Mouse (Mus musculus): Measurements from ENCODE around the gene Kif26b. TPM values are rescaled to one million over a fixed set of nuclear protein-coding genes. Genes with fewer than 3 reads are reported as not detected.

Kif26b gene
- total and polyA plus RNA-seq, 2 experiments from 2014 or later, result 6.4 to 75.8 TPM

DNA sequence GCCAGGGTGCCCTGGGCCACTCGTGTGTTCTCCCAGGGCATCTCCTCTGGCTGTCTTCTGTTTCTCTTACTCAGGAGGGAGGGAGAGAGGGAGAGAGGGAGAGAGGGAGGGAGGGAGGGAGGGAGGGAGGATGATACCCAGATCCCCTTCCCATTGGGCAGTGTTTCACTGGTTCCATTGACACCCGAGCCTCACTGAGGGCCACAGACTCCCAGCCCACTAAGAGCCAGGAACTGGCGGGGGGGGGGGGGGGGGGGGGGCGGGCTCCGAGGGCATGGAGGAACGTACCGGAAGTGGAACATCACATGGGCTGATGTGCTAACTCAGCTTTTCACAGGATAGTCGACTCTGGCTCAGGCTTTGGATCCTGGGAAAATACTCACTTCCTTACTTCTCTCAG lies 15.0 kb upstream of the Kif26b start:
- Histone ChIP-seq H3K36me3 (ENCODE audit: insufficient read depth, low read length) (no peaks in the 10 kb centered on the region), H3K4me3 (ENCODE audit: low read depth, low read length) (no peak overlapping the region), H3K9me3 (ENCODE audit: low read length) (no peaks in the 10 kb centered on the region), H3K9ac (replicated peaks; ENCODE audit: low read length, poor library complexity, severe bottlenecking) (no peak overlapping the region), H3K4me1 (ENCODE audit: insufficient read depth, low read length) (no peaks in the 10 kb centered on the region), H3K4me2 (ENCODE audit: low read depth, low read length, poor library complexity, severe bottlenecking) (no peak overlapping the region), H3K27me3 (ENCODE audit: insufficient read depth, low read length) (no peaks in the 10 kb centered on the region), H3K27ac (ENCODE audit: low read depth, low read length) (no peak overlapping the region)
- no peak for TF ChIP-seq CTCF (IDR thresholded peaks at IDR 0.05)
- ATAC-seq (ENCODE audit: low FRiP score), result no peak
- DNase-seq (ENCODE audit: low spot score), result no peak
- WGBS, result 42% methylated on average over 7 of the region's 8 CpGs

DNA sequence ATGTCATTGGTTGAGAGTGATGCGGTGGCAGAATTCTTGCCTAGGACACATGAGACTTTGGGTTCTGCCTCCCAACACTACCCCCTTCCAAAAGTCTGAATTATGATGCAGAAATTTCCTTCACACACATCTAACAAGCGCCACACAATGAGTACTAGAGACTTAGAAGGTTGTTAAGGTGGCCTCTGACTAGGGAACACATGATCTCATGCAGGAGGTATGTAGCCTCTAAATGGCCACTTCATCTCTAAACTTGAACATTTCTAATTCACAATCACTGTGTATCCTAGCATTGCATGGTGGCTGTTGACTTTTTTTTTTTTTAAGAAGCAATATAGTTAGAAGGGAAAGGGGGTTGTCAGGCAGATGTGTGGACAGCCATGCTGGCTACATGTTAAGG lies 13.1 kb upstream of the Kif26b start:
- no peak for TF ChIP-seq CTCF (IDR thresholded peaks at IDR 0.05)
- no peaks in the 10 kb centered on the region for H3K4me1 ChIP-seq (ENCODE audit: insufficient read depth, low read length)
- no peaks in the 10 kb centered on the region for H3K9me3 ChIP-seq (ENCODE audit: low read length)
- WGBS, result 89% methylated on average over 2 of the region's 2 CpGs
- no peak overlapping the region for H3K4me3 ChIP-seq (ENCODE audit: low read depth, low read length)
- H3K27me3 ChIP-seq (ENCODE audit: insufficient read depth, low read length), result no peaks in the 10 kb centered on the region
- no peak overlapping the region for H3K27ac ChIP-seq (ENCODE audit: low read depth, low read length)
- no peak overlapping the region for H3K9ac ChIP-seq (replicated peaks; ENCODE audit: low read length, poor library complexity, severe bottlenecking)
- no peaks in the 10 kb centered on the region for H3K36me3 ChIP-seq (ENCODE audit: insufficient read depth, low read length)
- ATAC-seq (ENCODE audit: low FRiP score) (no peak), DNase-seq (ENCODE audit: low spot score) (no peak)
- no peak overlapping the region for H3K4me2 ChIP-seq (ENCODE audit: low read depth, low read length, poor library complexity, severe bottlenecking)

DNA sequence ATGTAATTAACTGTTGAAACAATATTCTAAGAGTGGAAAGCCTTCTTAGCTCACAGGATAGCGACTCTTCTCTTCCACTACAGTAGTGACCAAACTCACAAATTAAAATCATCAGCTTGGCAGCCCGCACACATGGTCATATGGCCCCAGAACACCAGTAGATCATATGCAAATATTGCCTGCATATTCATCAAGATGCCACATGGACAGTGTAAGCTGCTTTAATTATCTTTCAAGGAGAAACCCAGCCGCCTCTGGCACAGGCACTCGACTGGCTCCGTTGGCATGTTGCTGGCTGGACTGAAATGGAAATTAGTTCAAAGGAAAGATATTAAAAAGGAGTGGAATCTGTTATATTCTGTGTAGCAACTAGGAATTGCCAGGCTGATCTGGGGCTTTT lies 6.5 kb upstream of the Kif26b start:
- no peak overlapping the region for H3K9ac ChIP-seq (replicated peaks; ENCODE audit: low read length, poor library complexity, severe bottlenecking)
- no peak overlapping the region for H3K4me3 ChIP-seq (ENCODE audit: low read depth, low read length)
- DNase-seq (ENCODE audit: low spot score), result peak; percentile 54
- ATAC-seq (ENCODE audit: low FRiP score), result no peak
- WGBS, result 54% methylated on average over 5 of the region's 5 CpGs
- H3K4me2 ChIP-seq (ENCODE audit: low read depth, low read length, poor library complexity, severe bottlenecking), result no peak overlapping the region
- H3K4me1 ChIP-seq (ENCODE audit: insufficient read depth, low read length), result no peaks in the 10 kb centered on the region
- no peaks in the 10 kb centered on the region for H3K9me3 ChIP-seq (ENCODE audit: low read length)
- no peaks in the 10 kb centered on the region for H3K36me3 ChIP-seq (ENCODE audit: insufficient read depth, low read length)
- TF ChIP-seq CTCF (IDR thresholded peaks at IDR 0.05), result no peak
- H3K27me3 ChIP-seq (ENCODE audit: insufficient read depth, low read length), result no peaks in the 10 kb centered on the region
- no peak overlapping the region for H3K27ac ChIP-seq (ENCODE audit: low read depth, low read length)

DNA sequence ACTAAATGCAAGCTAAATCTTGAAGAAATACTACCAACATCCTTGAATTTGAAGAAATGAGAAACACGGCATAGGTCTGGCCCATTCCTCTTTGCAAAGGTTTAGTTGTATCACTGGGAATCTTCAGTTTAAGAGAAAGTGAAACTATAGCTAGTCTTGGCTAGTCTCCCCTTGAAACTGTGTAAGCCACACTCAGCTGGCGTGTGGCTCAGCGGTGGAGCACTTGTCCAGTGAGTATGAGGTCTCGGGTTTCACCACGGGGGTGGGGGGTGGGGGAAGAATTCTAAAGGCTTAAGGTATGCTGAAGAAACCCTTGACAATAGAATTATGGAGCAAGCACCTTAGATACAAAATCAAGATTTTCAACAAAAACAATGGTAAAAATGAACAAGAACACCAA lies 5.8 kb upstream of the Kif26b start:
- H3K27me3 ChIP-seq (ENCODE audit: insufficient read depth, low read length), result no peaks in the 10 kb centered on the region
- TF ChIP-seq CTCF (IDR thresholded peaks at IDR 0.05), result no peak
- no peaks in the 10 kb centered on the region for H3K36me3 ChIP-seq (ENCODE audit: insufficient read depth, low read length)
- ATAC-seq (ENCODE audit: low FRiP score), result no peak
- H3K4me2 ChIP-seq (ENCODE audit: low read depth, low read length, poor library complexity, severe bottlenecking), result no peak overlapping the region
- no peaks in the 10 kb centered on the region for H3K9me3 ChIP-seq (ENCODE audit: low read length)
- no peak for DNase-seq (ENCODE audit: low spot score)
- WGBS, result 61% methylated on average over 5 of the region's 5 CpGs
- no peak overlapping the region for H3K4me3 ChIP-seq (ENCODE audit: low read depth, low read length)
- H3K9ac ChIP-seq (replicated peaks; ENCODE audit: low read length, poor library complexity, severe bottlenecking), result no peak overlapping the region
- no peak overlapping the region for H3K27ac ChIP-seq (ENCODE audit: low read depth, low read length)
- H3K4me1 ChIP-seq (ENCODE audit: insufficient read depth, low read length), result no peaks in the 10 kb centered on the region

DNA sequence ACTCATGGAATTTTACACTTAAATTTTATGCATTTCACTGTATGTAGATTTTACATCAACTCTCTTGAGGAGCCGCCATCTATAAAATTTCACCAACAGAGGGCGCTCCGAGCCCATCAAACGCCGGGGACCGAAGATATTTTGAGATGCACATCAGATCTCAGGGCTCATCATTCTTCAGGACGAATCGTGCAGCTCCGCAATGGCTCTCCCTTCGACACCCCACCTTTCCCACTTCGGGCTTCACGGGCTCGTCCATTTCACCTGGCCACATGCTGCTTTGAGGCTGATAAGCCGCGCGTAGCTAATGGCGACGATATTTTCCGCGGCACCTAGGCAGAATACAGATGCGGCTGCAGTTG lies 1.8 kb upstream of the Kif26b start:
- under 1% methylated on average over 21 of the region's 21 CpGs for WGBS

DNA sequence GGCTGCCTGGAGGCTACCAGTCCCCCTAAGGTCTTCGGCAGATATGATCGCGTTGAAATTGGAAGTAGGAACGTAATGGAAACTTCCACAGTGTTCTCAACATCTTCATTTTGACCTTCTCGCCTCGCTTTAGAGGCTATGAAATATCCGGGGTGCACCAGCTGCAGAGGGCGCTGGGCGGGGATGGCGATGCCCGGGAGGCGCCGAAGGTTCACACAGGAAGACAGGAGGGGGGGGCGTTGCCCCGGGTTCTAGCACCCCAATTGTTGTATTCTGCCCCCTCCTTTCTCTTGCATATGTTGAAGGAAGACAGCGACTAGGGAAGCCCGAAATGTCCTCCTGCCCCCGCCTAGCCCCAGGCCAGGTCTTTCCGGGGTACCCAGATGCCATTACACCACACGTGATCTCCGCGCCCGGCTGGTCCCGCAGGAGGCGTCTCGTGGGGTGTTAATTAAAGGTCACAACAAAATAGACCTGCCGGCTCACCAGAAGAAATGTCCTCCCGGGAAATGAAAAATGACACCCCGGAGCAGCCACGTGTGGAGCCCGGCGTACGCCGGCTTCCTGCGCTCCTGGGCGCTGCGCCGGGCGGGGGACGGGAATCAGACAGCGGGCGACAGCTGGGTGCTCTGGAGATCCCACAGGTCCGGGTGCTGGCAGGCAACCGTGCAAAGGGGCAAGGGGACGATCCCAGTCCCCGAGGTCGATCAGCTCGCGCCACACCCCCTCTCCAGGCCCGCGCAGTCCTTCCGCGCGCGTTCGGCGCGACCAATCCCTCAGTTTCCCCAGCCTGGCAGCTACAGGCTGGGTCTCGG lies 1.2 kb upstream of the Kif26b start:
- peak overlapping the region; percentile 59 for H3K4me3 ChIP-seq (ENCODE audit: low read depth, low read length)
- H3K4me1 ChIP-seq (ENCODE audit: insufficient read depth, low read length), result no peaks in the 10 kb centered on the region
- no peaks in the 10 kb centered on the region for H3K9me3 ChIP-seq (ENCODE audit: low read length)
- no peaks in the 10 kb centered on the region for H3K27me3 ChIP-seq (ENCODE audit: insufficient read depth, low read length)
- TF ChIP-seq CTCF (IDR thresholded peaks at IDR 0.05), result peak; percentile 33
- no peaks in the 10 kb centered on the region for H3K36me3 ChIP-seq (ENCODE audit: insufficient read depth, low read length)
- WGBS, result under 1% methylated on average over 59 of the region's 59 CpGs
- peak overlapping the region; percentile 77 for H3K9ac ChIP-seq (replicated peaks; ENCODE audit: low read length, poor library complexity, severe bottlenecking)
- peak; percentile 33 for ATAC-seq (ENCODE audit: low FRiP score)
- peak overlapping the region; percentile 99 for H3K4me2 ChIP-seq (ENCODE audit: low read depth, low read length, poor library complexity, severe bottlenecking)
- peak overlapping the region; percentile 87 for H3K27ac ChIP-seq (ENCODE audit: low read depth, low read length)
- peak; percentile 55 for DNase-seq (ENCODE audit: low spot score)

More for the DNA sequence above, 1.8 kb upstream of the Kif26b start:
- H3K4me3 ChIP-seq (ENCODE audit: low read depth, low read length), result peak overlapping the region; percentile 59
- H3K4me2 ChIP-seq (ENCODE audit: low read depth, low read length, poor library complexity, severe bottlenecking), result peak overlapping the region; percentile 99
- peak overlapping the region; percentile 77 for H3K9ac ChIP-seq (replicated peaks; ENCODE audit: low read length, poor library complexity, severe bottlenecking)
- no peaks in the 10 kb centered on the region for H3K36me3 ChIP-seq (ENCODE audit: insufficient read depth, low read length)
- H3K4me1 ChIP-seq (ENCODE audit: insufficient read depth, low read length), result no peaks in the 10 kb centered on the region
- peak; percentile 84 for TF ChIP-seq CTCF (IDR thresholded peaks at IDR 0.05)
- no peaks in the 10 kb centered on the region for H3K27me3 ChIP-seq (ENCODE audit: insufficient read depth, low read length)
- 0 out of 2 replicates have a peak, but pooled peaks have one; percentile 25 for ATAC-seq (ENCODE audit: low FRiP score)
- peak overlapping the region; percentile 87 for H3K27ac ChIP-seq (ENCODE audit: low read depth, low read length)
- no peaks in the 10 kb centered on the region for H3K9me3 ChIP-seq (ENCODE audit: low read length)
- DNase-seq (ENCODE audit: low spot score), result peak; percentile 94
